Mouse (Mus musculus): ENCODE data around the gene Ttc23l. TPM values are rescaled to one million over a fixed set of nuclear protein-coding genes. Genes with fewer than 3 reads are reported as not detected.

Gene Ttc23l
- polyA plus RNA-seq, 1 experiment from 2014 or later = not detected

DNA sequence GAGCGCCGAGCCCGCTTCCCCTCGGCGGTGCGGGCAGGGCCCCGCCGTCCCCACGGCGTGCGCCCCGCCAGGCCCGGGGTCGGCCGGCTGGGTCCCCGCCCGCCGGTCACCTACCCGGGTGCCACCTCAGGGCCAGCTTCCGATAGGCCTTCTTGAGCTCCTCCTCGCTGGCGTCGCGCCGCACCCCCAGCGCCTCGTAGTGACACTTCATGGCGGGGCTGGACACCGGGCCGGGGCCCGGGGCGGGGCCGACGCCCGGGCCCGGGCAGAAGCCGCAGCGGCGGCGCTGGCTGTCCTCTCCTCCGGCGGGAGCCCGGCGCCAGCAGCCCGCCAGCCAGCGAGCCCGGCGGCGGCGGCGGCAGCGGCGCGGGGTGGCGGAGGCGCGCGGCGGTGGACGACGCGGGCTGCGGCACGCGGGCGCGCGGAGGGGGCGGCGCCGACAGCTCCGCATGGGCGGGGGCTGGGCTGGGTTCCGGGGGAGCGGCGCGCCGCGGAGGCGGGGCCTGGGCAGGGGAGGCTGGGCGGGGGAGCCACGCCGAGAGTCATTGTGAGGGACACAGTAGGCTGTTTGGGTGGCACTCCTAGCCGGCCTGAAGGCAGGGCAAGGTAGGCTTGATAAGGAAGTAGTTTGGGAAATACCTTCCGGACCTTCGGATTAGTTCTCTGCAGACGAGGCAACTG is 88.2 kb downstream of the Ttc23l start, which contains the start of gene Dnajc21:
Gene Dnajc21, minus strand, starts transcription at position 366 of the 681 bp plus-strand sequence.
- no peaks in the 10 kb centered on the region for H3K27me3 ChIP-seq (ENCODE audit: control insufficient read depth, insufficient read depth, low read depth, low read length)
- H3K27ac ChIP-seq (ENCODE audit: low read length) = peak within 1 kb of the TSS; percentile 79
- peaks cover 5% of the 10 kb centered on the region for H3K4me1 ChIP-seq (ENCODE audit: control insufficient read depth, low read depth, low read length)
- H3K9me3 ChIP-seq (replicated peaks; ENCODE audit: control insufficient read depth, low read length) = no peaks in the 10 kb centered on the region
- H3K4me3 ChIP-seq (ENCODE audit: low read depth, low read length) = peak within 1 kb of the TSS; percentile 84
- ATAC-seq (ENCODE audit: low read depth) = peak; percentile 95
- no peaks in the 10 kb centered on the region for H3K36me3 ChIP-seq (ENCODE audit: control insufficient read depth, insufficient read depth)
- H3K9ac ChIP-seq (ENCODE audit: low read depth, low read length) = peak within 1 kb of the TSS; percentile 83
- WGBS (ENCODE audit: insufficient replicate concordance) = under 1% methylated on average over 62 of the region's 87 CpGs
- H3K4me2 ChIP-seq (ENCODE audit: low read depth, low read length) = peak within 1 kb of the TSS; percentile 97

DNA sequence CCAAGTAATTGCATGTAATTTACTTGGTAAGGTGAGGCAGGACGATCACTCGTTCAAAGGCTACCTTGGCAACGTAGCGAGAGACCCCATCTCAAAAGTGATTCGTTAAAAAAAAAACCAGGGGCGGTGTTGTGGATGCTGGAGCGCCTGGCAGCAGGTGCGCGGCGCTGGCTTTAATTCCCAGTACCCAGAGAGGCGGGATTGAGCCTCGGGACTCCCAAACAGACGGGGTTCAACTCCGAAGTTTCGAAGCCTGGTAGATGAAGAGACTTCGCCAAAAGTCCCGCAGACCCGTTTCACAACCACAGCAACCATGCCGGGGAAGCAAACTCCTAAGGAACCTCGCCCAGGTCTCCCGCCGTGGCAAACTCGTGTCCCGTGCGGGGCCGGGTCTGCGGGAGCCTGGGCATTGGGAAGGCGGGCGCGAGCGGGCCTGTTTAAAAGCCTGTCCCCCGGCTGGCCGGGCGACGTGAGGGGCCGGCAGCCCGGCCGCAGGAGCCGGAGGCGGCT is 88.8 kb downstream of the Ttc23l start:
- Histone ChIP-seq H3K27me3 (ENCODE audit: control insufficient read depth, insufficient read depth, low read depth, low read length) (no peaks in the 10 kb centered on the region), H3K36me3 (ENCODE audit: control insufficient read depth, insufficient read depth) (no peaks in the 10 kb centered on the region), H3K4me2 (ENCODE audit: low read depth, low read length) (peak overlapping the region; percentile 97), H3K4me3 (ENCODE audit: low read depth, low read length) (peak overlapping the region; percentile 84), H3K4me1 (ENCODE audit: control insufficient read depth, low read depth, low read length) (peaks cover 5% of the 10 kb centered on the region), H3K9ac (ENCODE audit: low read depth, low read length) (peak overlapping the region; percentile 83), H3K9me3 (replicated peaks; ENCODE audit: control insufficient read depth, low read length) (no peaks in the 10 kb centered on the region), H3K27ac (ENCODE audit: low read length) (peak overlapping the region; percentile 79)
- under 1% methylated on average over 40 of the region's 40 CpGs for WGBS (ENCODE audit: insufficient replicate concordance)
- no peak for ATAC-seq (ENCODE audit: low read depth)

DNA sequence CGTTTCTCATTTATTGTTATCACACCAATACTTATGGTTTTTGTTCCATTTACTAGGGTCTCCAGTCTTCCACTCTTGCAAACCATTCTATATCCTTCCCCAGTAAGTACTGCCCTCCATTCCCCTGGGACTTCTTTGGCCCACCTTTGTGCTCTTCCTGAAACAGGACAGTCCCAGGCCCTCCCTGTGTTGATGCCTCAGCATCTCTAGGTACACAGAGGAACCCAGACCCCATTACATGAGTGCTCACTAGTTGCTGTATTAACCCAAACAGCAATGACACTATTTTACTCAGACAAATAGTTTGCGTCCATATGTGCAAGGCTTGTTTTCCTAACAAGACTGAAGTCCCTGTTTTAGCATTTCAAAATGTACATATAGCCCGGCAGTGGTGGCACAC is 89.7 kb downstream of the Ttc23l start:
- 52% methylated on average over 3 of the region's 3 CpGs for WGBS (ENCODE audit: insufficient replicate concordance)
- Histone ChIP-seq H3K27me3 (ENCODE audit: control insufficient read depth, insufficient read depth, low read depth, low read length) (no peaks in the 10 kb centered on the region), H3K4me3 (ENCODE audit: low read depth, low read length) (no peak overlapping the region), H3K27ac (ENCODE audit: low read length) (no peak overlapping the region), H3K36me3 (ENCODE audit: control insufficient read depth, insufficient read depth) (no peaks in the 10 kb centered on the region), H3K4me2 (ENCODE audit: low read depth, low read length) (peak overlapping the region; percentile 97; the same call in 1 of the 2 replicates), H3K9me3 (replicated peaks; ENCODE audit: control insufficient read depth, low read length) (no peaks in the 10 kb centered on the region), H3K9ac (ENCODE audit: low read depth, low read length) (no peak overlapping the region), H3K4me1 (ENCODE audit: control insufficient read depth, low read depth, low read length) (peaks cover 5% of the 10 kb centered on the region)
- no peak for ATAC-seq (ENCODE audit: low read depth)

DNA sequence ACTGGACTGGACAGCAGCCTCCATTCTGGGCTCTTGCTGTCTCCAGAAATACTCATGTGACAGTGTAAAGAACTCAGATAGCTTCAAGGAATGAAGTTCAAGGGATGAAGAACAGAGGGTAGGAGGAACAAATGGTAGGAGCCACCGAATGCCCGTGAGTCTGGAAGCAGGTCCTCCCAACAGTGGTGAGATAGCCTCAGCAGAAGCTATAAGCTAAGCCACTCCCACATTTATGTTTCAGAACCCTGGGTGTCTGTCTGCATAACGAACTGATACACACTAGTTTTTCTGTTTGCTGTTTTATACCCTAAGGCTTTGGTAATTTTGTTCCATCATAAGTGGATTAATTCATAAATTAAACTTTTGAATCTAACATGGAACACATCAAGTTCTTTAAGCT is 93.8 kb downstream of the Ttc23l start:
- Histone ChIP-seq H3K9me3 (replicated peaks; ENCODE audit: control insufficient read depth, low read length) (no peaks in the 10 kb centered on the region), H3K4me3 (ENCODE audit: low read depth, low read length) (no peak overlapping the region), H3K36me3 (ENCODE audit: control insufficient read depth, insufficient read depth) (peaks cover 7% of the 10 kb centered on the region), H3K9ac (ENCODE audit: low read depth, low read length) (no peak overlapping the region), H3K4me2 (ENCODE audit: low read depth, low read length) (no peak overlapping the region), H3K4me1 (ENCODE audit: control insufficient read depth, low read depth, low read length) (peaks cover 2% of the 10 kb centered on the region), H3K27ac (ENCODE audit: low read length) (no peak overlapping the region), H3K27me3 (ENCODE audit: control insufficient read depth, insufficient read depth, low read depth, low read length) (no peaks in the 10 kb centered on the region)
- 42% methylated on average over 3 of the region's 3 CpGs for WGBS (ENCODE audit: insufficient replicate concordance)
- ATAC-seq (ENCODE audit: low read depth) = no peak; the same call in 1 of the 2 replicates

DNA sequence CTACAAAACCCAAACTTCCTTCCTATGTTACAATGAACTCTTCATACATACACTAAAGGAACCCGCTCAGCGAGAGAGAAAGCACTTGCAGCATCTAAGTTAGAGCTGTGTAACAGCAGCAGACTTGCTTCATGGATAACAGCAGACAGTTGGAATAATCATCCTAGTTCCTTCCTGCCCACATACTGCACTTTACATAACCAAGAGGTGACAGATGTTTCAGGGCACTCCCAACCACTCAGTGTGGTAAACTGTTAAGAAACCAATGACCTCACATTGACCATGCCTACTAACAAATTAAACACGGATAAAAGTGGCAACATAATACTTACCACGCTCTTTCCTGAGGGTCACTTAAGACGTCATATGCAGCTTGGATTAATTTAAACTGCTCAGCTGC is 94.9 kb downstream of the Ttc23l start:
- no peak for ATAC-seq (ENCODE audit: low read depth)

DNA sequence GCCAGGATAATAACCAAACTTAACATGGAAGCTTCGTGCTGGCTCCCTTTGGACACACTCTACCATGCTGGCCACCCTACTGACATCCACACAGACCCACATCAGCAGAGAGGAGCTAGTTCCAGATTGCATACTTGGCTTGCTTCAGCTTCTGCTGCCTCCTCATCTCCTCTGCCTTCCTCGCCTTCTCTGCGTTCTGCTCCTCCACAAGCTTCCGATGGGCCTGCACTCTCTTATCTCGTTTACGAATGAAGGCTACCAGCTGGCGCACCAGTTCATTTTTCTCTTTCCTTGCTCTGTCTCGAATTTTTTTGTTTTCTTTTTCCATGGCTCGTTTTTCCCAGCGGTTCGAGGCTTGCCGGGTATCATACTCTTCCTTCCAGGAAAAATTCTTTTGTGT is 97.5 kb downstream of the Ttc23l start:
- no peak overlapping the region for H3K27ac ChIP-seq (ENCODE audit: low read length)
- WGBS (ENCODE audit: insufficient replicate concordance) = 73% methylated on average over 12 of the region's 12 CpGs
- no peak overlapping the region for H3K9ac ChIP-seq (ENCODE audit: low read depth, low read length)
- ATAC-seq (ENCODE audit: low read depth) = no peak
- H3K4me3 ChIP-seq (ENCODE audit: low read depth, low read length) = no peak overlapping the region
- no peaks in the 10 kb centered on the region for H3K9me3 ChIP-seq (replicated peaks; ENCODE audit: control insufficient read depth, low read length)
- H3K36me3 ChIP-seq (ENCODE audit: control insufficient read depth, insufficient read depth) = peaks cover 7% of the 10 kb centered on the region
- no peaks in the 10 kb centered on the region for H3K27me3 ChIP-seq (ENCODE audit: control insufficient read depth, insufficient read depth, low read depth, low read length)
- H3K4me2 ChIP-seq (ENCODE audit: low read depth, low read length) = no peak overlapping the region
- H3K4me1 ChIP-seq (ENCODE audit: control insufficient read depth, low read depth, low read length) = no peaks in the 10 kb centered on the region

More for the DNA sequence above, 94.9 kb downstream of the Ttc23l start:
- Histone ChIP-seq H3K4me2 (ENCODE audit: low read depth, low read length) (no peak overlapping the region), H3K27me3 (ENCODE audit: control insufficient read depth, insufficient read depth, low read depth, low read length) (no peaks in the 10 kb centered on the region), H3K4me1 (ENCODE audit: control insufficient read depth, low read depth, low read length) (no peaks in the 10 kb centered on the region; the same call in 1 of the 2 replicates), H3K36me3 (ENCODE audit: control insufficient read depth, insufficient read depth) (peaks cover 7% of the 10 kb centered on the region), H3K9ac (ENCODE audit: low read depth, low read length) (no peak overlapping the region), H3K9me3 (replicated peaks; ENCODE audit: control insufficient read depth, low read length) (no peaks in the 10 kb centered on the region), H3K27ac (ENCODE audit: low read length) (no peak overlapping the region), H3K4me3 (ENCODE audit: low read depth, low read length) (no peak overlapping the region)
- 41% methylated on average over 5 of the region's 5 CpGs for WGBS (ENCODE audit: insufficient replicate concordance)

Other genes starting within 250 kb of the Ttc23l start
- gene Gm21973, start 233.3 kb downstream of the Ttc23l start, polyA plus RNA-seq (2015; fragmentation: Nextera tagmentation; extraction: Ambion mirVana) = not detected in 2 replicates
- 14.5 and 15.3 TPM in 2 replicates for gene Agxt2, start 200.1 kb downstream of the Ttc23l start, polyA plus RNA-seq (2015; fragmentation: Nextera tagmentation; extraction: Ambion mirVana)
- 1.9 and 2.9 TPM in 2 replicates for gene Dnajc21, start 88.2 kb downstream of the Ttc23l start, polyA plus RNA-seq (2015; fragmentation: Nextera tagmentation; extraction: Ambion mirVana)
- gene Brix1, start 72.7 kb downstream of the Ttc23l start, polyA plus RNA-seq (2015; fragmentation: Nextera tagmentation; extraction: Ambion mirVana) = 40.0 and 47.7 TPM in 2 replicates
- 11.1 and 12.2 TPM in 2 replicates for gene Rad1, start 72.7 kb downstream of the Ttc23l start, polyA plus RNA-seq (2015; fragmentation: Nextera tagmentation; extraction: Ambion mirVana)
- gene Rai14, start 156.0 kb upstream of the Ttc23l start, polyA plus RNA-seq (2015; fragmentation: Nextera tagmentation; extraction: Ambion mirVana) = 5.5 and 6.2 TPM in 2 replicates

All from liver, embryonic 16.5 days (tissue).